43 mouse cellular contexts compared by ENCODE assay signal in genomic region chr11:101950021-101950420, GRCm38 (mm10). TPM values are rescaled to one million over a fixed set of nuclear protein-coding genes. Genes with fewer than 3 reads are reported as not detected.
"Had no signal": no experiment of that assay in that cellular context is flagged by ENCODE, and none has a peak within 500 bp of the region (broad histone marks: within the 10 kb centered on the region; RNA-seq: fewer than 3 reads in every experiment).

No protein-coding gene starts in this region.

- H3K27me3 ChIP-seq: limb, embryonic 15.5 days had no signal

- H3K27ac ChIP-seq: heart, adult 2 months; hindbrain, embryonic 13.5 days; hindbrain, embryonic 15.5 days; hindbrain, postnatal 0 days; kidney, embryonic 15.5 days; kidney, postnatal 0 days; limb, embryonic 13.5 days; limb, embryonic 15.5 days; liver, embryonic 12.5 days; liver, embryonic 14.5 days had no signal

- H3K4me3 ChIP-seq: heart, adult 2 months; heart, embryonic 12.5 days; hindbrain, embryonic 13.5 days; hindbrain, embryonic 15.5 days; kidney, embryonic 15.5 days; limb, embryonic 13.5 days; limb, embryonic 15.5 days; liver, embryonic 12.5 days had no signal

- DNase-seq: gastrocnemius, postnatal 14 days; gastrocnemius, postnatal 36 days; heart, adult 11 months; heart, postnatal 14 days; heart, postnatal 36 days; kidney, adult 11 months; kidney, adult 2 months; kidney, adult 9 months; kidney, postnatal 14 days; kidney, postnatal 36 days; layer of hippocampus, adult 9-11 months; layer of hippocampus, postnatal 36 days; left cerebral cortex, postnatal 4 days; lung, adult 18-20 months had no signal

- H3K9me3 ChIP-seq: heart, embryonic 12.5 days; hindbrain, embryonic 13.5 days; hindbrain, embryonic 15.5 days; kidney, embryonic 15.5 days; limb, embryonic 13.5 days; limb, embryonic 15.5 days; liver, embryonic 12.5 days had no signal

- H3K36me3 ChIP-seq: heart, embryonic 12.5 days; hindbrain, embryonic 13.5 days; hindbrain, embryonic 15.5 days; kidney, embryonic 15.5 days; limb, embryonic 13.5 days; limb, embryonic 15.5 days; liver, embryonic 12.5 days had no signal

RNA-seq across cellular contexts. Expression of gene Sost, which starts 16.8 kb away (rescaled TPM):
- total RNA-seq: gastrocnemius, adult 18-20 months; gastrocnemius, postnatal 14 days; gastrocnemius, postnatal 36 days; hematopoietic stem cell, adult 5-6 weeks; hindbrain, postnatal 0 days; layer of hippocampus, postnatal 14 days; layer of hippocampus, postnatal 36 days; left cerebral cortex, adult 18-20 months; left cerebral cortex, postnatal 10 days; left cerebral cortex, postnatal 25 days; left cerebral cortex, postnatal 4 days; liver, adult 2 months had no signal
- polyA plus RNA-seq: intestine, embryonic 14.5 days; large intestine, adult 2 months; liver, embryonic 16.5 days had no signal

RNA-seq across cellular contexts. Expression of gene Cfap97d1, which starts 34.1 kb away (rescaled TPM):
- total RNA-seq: gastrocnemius, adult 18-20 months; gastrocnemius, postnatal 14 days; gastrocnemius, postnatal 36 days; heart, adult 2 months; heart, postnatal 14 days; heart, postnatal 36 days; hematopoietic stem cell, adult 5-6 weeks; hindbrain, postnatal 0 days; layer of hippocampus, adult 18-20 months; layer of hippocampus, adult 8-10 months; layer of hippocampus, postnatal 14 days; layer of hippocampus, postnatal 36 days; left cerebral cortex, adult 18-20 months; left cerebral cortex, adult 8-10 months; left cerebral cortex, postnatal 10 days; left cerebral cortex, postnatal 25 days; left cerebral cortex, postnatal 4 days; liver, adult 2 months had no signal
- polyA plus RNA-seq: heart, adult 2 months; heart, embryonic 12.5 days; heart, embryonic 14.5 days; heart, embryonic 16.5 days; hindbrain, embryonic 11.5 days; hindbrain, embryonic 13.5 days; hindbrain, embryonic 15.5 days; hindbrain, postnatal 0 days; intestine, embryonic 14.5 days; intestine, embryonic 16.5 days; kidney, adult 2 months; kidney, embryonic 15.5 days; kidney, postnatal 0 days; large intestine, adult 2 months; limb, embryonic 11.5 days; limb, embryonic 13.5 days; limb, embryonic 15.5 days; liver, adult 2 months; liver, embryonic 12.5 days; liver, embryonic 14.5 days; liver, embryonic 16.5 days had no signal

RNA-seq across cellular contexts. Expression of gene Meox1, which starts 55.8 kb away (rescaled TPM):
- total RNA-seq: hematopoietic stem cell, adult 5-6 weeks; liver, adult 2 months had no signal
- polyA plus RNA-seq: liver, adult 2 months had no signal
